Mouse (Mus musculus): ENCODE results near the gene Dcun1d1.

Gene Dcun1d1

GRCm38 (mm10) chr3:35937345-35937744 lies at the start of gene Dcun1d1:
Gene Dcun1d1 (minus strand): TSS chr3:35937445.
- no peak for DNase-seq (ENCODE audit: inconsistent age in 2 of 2, low spot score in 1 of 2)

- DNase-seq (ENCODE audit: inconsistent age in 2 of 2, low spot score in 1 of 2): no peak
Observed at GRCm38 (mm10) chr3:35986266-35986665, 49.0 kb upstream of the Dcun1d1 start.

- peak in 1 of 2 experiments; percentile 60 for DNase-seq (ENCODE audit: inconsistent age in 2 of 2, low spot score in 1 of 2)
Observed at GRCm38 (mm10) chr3:35973551-35973950, 36.3 kb upstream of the Dcun1d1 start.

GRCm38 (mm10) chr3:35972985-35973384 lies 35.7 kb upstream of the Dcun1d1 start:
- DNase-seq (ENCODE audit: inconsistent age in 2 of 2, low spot score in 1 of 2): peak in 1 of 2 experiments; percentile 63

- DNase-seq (ENCODE audit: inconsistent age in 2 of 2, low spot score in 1 of 2): no peak
Observed at GRCm38 (mm10) chr3:35971149-35971548, 33.9 kb upstream of the Dcun1d1 start.

GRCm38 (mm10) chr3:35970441-35970840 lies 33.2 kb upstream of the Dcun1d1 start:
- DNase-seq (ENCODE audit: inconsistent age in 2 of 2, low spot score in 1 of 2): peak; percentile 55 to 77

- DNase-seq (ENCODE audit: inconsistent age in 2 of 2, low spot score in 1 of 2): no peak
Observed at GRCm38 (mm10) chr3:35967366-35967921, 30.2 kb upstream of the Dcun1d1 start.

- no peak for DNase-seq (ENCODE audit: inconsistent age in 2 of 2, low spot score in 1 of 2)
Observed at GRCm38 (mm10) chr3:35966493-35966892, 29.2 kb upstream of the Dcun1d1 start.

- DNase-seq (ENCODE audit: inconsistent age in 2 of 2, low spot score in 1 of 2): no peak
Observed at GRCm38 (mm10) chr3:35964928-35965327, 27.7 kb upstream of the Dcun1d1 start.

GRCm38 (mm10) chr3:35963921-35964320 lies 26.7 kb upstream of the Dcun1d1 start:
- peak; percentile 41 to 67 for DNase-seq (ENCODE audit: inconsistent age in 2 of 2, low spot score in 1 of 2)

- DNase-seq (ENCODE audit: inconsistent age in 2 of 2, low spot score in 1 of 2): no peak
Observed at GRCm38 (mm10) chr3:35963401-35963800, 26.2 kb upstream of the Dcun1d1 start.

GRCm38 (mm10) chr3:35962967-35963366 lies 25.7 kb upstream of the Dcun1d1 start:
- no peak for DNase-seq (ENCODE audit: inconsistent age in 2 of 2, low spot score in 1 of 2)

GRCm38 (mm10) chr3:35957230-35957629 lies 20.0 kb upstream of the Dcun1d1 start:
- DNase-seq (ENCODE audit: inconsistent age in 2 of 2, low spot score in 1 of 2): no peak

- DNase-seq (ENCODE audit: inconsistent age in 2 of 2, low spot score in 1 of 2): no peak
Observed at GRCm38 (mm10) chr3:35954901-35955575, 17.8 kb upstream of the Dcun1d1 start.

GRCm38 (mm10) chr3:35953816-35954215 lies 16.6 kb upstream of the Dcun1d1 start:
- DNase-seq (ENCODE audit: inconsistent age in 2 of 2, low spot score in 1 of 2): no peak

GRCm38 (mm10) chr3:35953184-35953583 lies 15.9 kb upstream of the Dcun1d1 start:
- no peak for DNase-seq (ENCODE audit: inconsistent age in 2 of 2, low spot score in 1 of 2)

- no peak for DNase-seq (ENCODE audit: inconsistent age in 2 of 2, low spot score in 1 of 2)
Observed at GRCm38 (mm10) chr3:35948197-35948596, 11.0 kb upstream of the Dcun1d1 start.

- DNase-seq (ENCODE audit: inconsistent age in 2 of 2, low spot score in 1 of 2): no peak
Observed at GRCm38 (mm10) chr3:35940520-35941135, 3.4 kb upstream of the Dcun1d1 start.

- DNase-seq (ENCODE audit: inconsistent age in 2 of 2, low spot score in 1 of 2): no peak
Observed at GRCm38 (mm10) chr3:35940047-35940446, 2.8 kb upstream of the Dcun1d1 start.

- peak in 1 of 2 experiments; percentile 43 for DNase-seq (ENCODE audit: inconsistent age in 2 of 2, low spot score in 1 of 2)
Observed at GRCm38 (mm10) chr3:35933405-35933777, 3.9 kb downstream of the Dcun1d1 start.

GRCm38 (mm10) chr3:35932735-35933404 lies 4.4 kb downstream of the Dcun1d1 start:
- DNase-seq (ENCODE audit: inconsistent age in 2 of 2, low spot score in 1 of 2): peak; percentile 90 to 95
